Comparison of ENCODE assay signal across 8 mouse cellular contexts in the genomic region with DNA sequence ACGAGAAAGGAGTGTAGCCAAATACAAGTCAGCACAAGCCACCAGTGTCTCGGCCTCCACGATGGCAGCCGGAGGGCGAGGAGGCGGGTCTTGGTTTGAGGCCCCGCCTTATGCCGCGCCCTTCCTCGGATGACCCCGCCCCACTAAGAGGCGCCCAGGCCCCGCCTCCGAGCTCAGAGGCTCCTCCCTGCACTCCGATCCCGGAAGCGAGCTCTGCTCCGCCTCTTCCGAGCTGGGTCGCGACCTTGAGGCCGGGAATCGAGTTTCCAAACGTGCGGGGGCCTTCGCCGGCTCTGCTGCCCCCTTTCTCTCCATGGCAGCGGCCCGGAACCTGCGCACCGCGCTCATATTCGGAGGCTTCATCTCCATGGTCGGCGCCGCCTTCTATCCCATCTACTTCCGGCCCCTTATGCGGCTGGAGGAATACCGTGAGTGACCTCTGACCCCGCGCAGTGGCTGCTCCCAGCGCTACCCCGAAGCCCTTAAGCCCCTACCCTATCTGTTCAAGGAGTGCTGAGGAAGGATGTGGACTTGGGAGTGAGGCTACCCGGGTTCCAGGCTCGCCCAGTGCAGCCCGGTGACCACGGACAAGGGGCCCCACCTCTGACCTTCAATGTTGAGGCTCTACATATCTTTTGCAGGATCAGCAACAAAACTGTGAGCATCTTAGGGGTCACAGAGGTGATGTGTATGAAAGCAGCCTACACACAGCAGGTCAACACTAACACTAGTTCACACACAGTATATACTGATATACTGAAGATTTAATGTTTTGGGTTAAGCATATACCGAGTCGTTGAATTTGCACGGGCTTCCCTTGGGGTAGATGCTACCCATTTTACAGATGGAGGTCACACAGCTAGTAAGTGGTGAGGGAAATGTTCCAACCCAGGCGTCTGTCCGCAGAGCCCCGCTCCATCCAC. TPM values are rescaled to one million over a fixed set of nuclear protein-coding genes. Genes with fewer than 3 reads are reported as not detected.
A peak's percentile ranks its signal among the peaks of the same experiment; 100 is the strongest.
DNase-seq lines count a peak whose midpoint lies in the region; ATAC-seq and TF ChIP-seq lines count a peak whose summit lies in the region.

Gene Smim20 (plus strand): TSS at position 153 of the 923 bp plus-strand sequence.

- no peak for TF ChIP-seq CTCF in Patski (IDR thresholded peaks at IDR 0.05)

- H3K4me1 ChIP-seq in hindbrain, embryonic 13.5 days (replicated peaks), result peaks cover 33% of the 10 kb centered on the region

- H3K4me3 ChIP-seq in hindbrain, embryonic 13.5 days, result peak within 1 kb of the TSS; percentile 61
- H3K4me3 ChIP-seq in macrophage (ENCODE audit: inconsistent target), result peak within 1 kb of the TSS; percentile 78

- H3K4me2 ChIP-seq in hindbrain, embryonic 13.5 days, result peak within 1 kb of the TSS; percentile 73

- peak; percentile 86 for ATAC-seq in Patski
- ATAC-seq in hindbrain, embryonic 13.5 days (ENCODE audit: low FRiP score), result peak; percentile 91

- no peaks in the 10 kb centered on the region for H3K36me3 ChIP-seq in hindbrain, embryonic 13.5 days
- H3K36me3 ChIP-seq in macrophage (ENCODE audit: inconsistent target), result no peaks in the 10 kb centered on the region

- WGBS in hindbrain, embryonic 13.5 days, result 12% methylated on average over 52 of the region's 53 CpGs
- WGBS in macrophage (ENCODE audit: missing documents), result 11% methylated on average over 50 of the region's 53 CpGs

- in situ Hi-C loops in Patski (cut with MboI; ENCODE audit: low pct_unique_long_range_greater_than_20kb), result no loop called here

- peak within 1 kb of the TSS; percentile 72 for H3K27ac ChIP-seq in hindbrain, embryonic 13.5 days
- H3K27ac ChIP-seq in macrophage, result peak within 1 kb of the TSS; percentile 68

- peaks cover 44% of the 10 kb centered on the region; the same call in 1 of the 2 replicates for H3K79me2 ChIP-seq in macrophage (ENCODE audit: inconsistent target)

- POLR2A ChIA-PET in Patski (lab: Charles Lee), result interaction anchor here (1.0 to 1.3 kb wide), 2 partner anchors 13 to 31 kb away, joined by 3 to 4 read pairs; no protein-coding TSS in a partner anchor

- H3K9me3 ChIP-seq in hindbrain, embryonic 13.5 days, result no peaks in the 10 kb centered on the region

- H3K27me3 ChIP-seq in Patski, result no peaks in the 10 kb centered on the region
- H3K27me3 ChIP-seq in hindbrain, embryonic 13.5 days, result no peaks in the 10 kb centered on the region

- DNase-seq in Patski (ENCODE audit: low read depth, low spot score), result peak; percentile 62
- peak; percentile 80 to 84 for DNase-seq in cerebellum, postnatal 14 days
- peak; percentile 61 to 64 for DNase-seq in frontal cortex, postnatal 14 days (ENCODE audit: low spot score in 2 of 2)
- peak; percentile 79 to 82 for DNase-seq in left cerebral cortex, adult 18-20 months (ENCODE audit: low spot score in 2 of 2)
- DNase-seq in right cerebral cortex, adult 18-20 months, result peak; percentile 88
- DNase-seq in urinary bladder, postnatal 10 days (ENCODE audit: low spot score), result peak; percentile 52

- peak within 1 kb of the TSS; percentile 75 for H3K9ac ChIP-seq in hindbrain, embryonic 13.5 days

- CTCF ChIA-PET in Patski (lab: Charles Lee), result interaction anchor here (0.9 to 1.9 kb wide), 4 partner anchors 8 to 411 kb away, joined by 3 to 9 read pairs (median 4); no protein-coding TSS in a partner anchor

RNA-seq across cellular contexts. Expression of gene Smim20, which starts in this region (rescaled TPM):
- polyA plus RNA-seq in Patski (2021) (91.7 TPM), macrophage (2018) (16.8 to 39.3 TPM (median 37.1 TPM) in 3 replicates)
- polyA plus RNA-seq in hindbrain, embryonic 13.5 days (2015; fragmentation: Nextera tagmentation; extraction: Ambion mirVana), result 76.0 and 76.6 TPM in 2 replicates
- total RNA-seq in left cerebral cortex, adult 18-20 months (2021), result 10 to 100 TPM; 29.2 to 34.2 TPM
- 10 to 100 TPM in 24 of 26 experiments, 1 to 10 TPM in 2; 7.2 to 62.3 (median 26.3) TPM for total RNA-seq in macrophage (2018; cell fraction: chromatin; rRNA removed)
- 10 to 100 TPM; 18.6 to 58.4 (median 39.2) TPM for total RNA-seq in macrophage (2018; cell fraction: cytosol; rRNA removed)
- 10 to 100 TPM in 24 of 26 experiments, 1 to 10 TPM in 2; 8.9 to 73.4 (median 28.9) TPM for total RNA-seq in macrophage (2018; cell fraction: nucleus; rRNA removed)

Comparison
In these comparisons a context has a peak if more than half of its experiments do, and no peak if none do; other contexts are left out.
1. Peak in every context shown above with its lines: DNase-seq, ATAC-seq, H3K4me3 ChIP-seq and H3K27ac ChIP-seq.